Mouse (Mus musculus): ENCODE data around the gene Gsn.

GRCm38 (mm10) chr2:35280001-35280400, 23.8 kb downstream of the Gsn start:
- TF ChIP-seq POLR2A (IDR thresholded peaks at IDR 0.05; ENCODE audit: insufficient read length, low read depth): no peak
- TF ChIP-seq POLR2AphosphoS2 (IDR thresholded peaks at IDR 0.05; ENCODE audit: insufficient read length, low read depth): no peak
- TF ChIP-seq TCF12 (IDR thresholded peaks at IDR 0.05; ENCODE audit: insufficient read depth, poor library complexity, severe bottlenecking): no peak
